Mouse (Mus musculus) E14TG2a.4 (cell line): ENCODE measurements around the gene Raver2.

Experiments
- CTCF ChIP-seq: conservative IDR thresholded peaks from 2 replicates; pipeline ENCODE4 v1.5.1; 2014; ENCODE audit warnings: low read length
- POU5F1 ChIP-seq: IDR thresholded peaks from 2 replicates; pipeline ENCODE4 v1.6.1; 2014; ENCODE audit warnings: low read length, borderline replicate concordance

- TF ChIP-seq POU5F1 (no peak), CTCF (no peak)
Observed at GRCm38 (mm10) chr4:101164673-101165072, 95.9 kb downstream of the Raver2 start.
